Mouse (Mus musculus): ENCODE measurements around the gene Sema3g.
A peak's percentile ranks its signal among the peaks of the same experiment; 100 is the strongest.

Sema3g gene

GRCm38 (mm10) chr14:31217666-31218065, at the start of gene Sema3g:
Gene Sema3g (plus strand): TSS chr14:31217860.
- peak; percentile 78 for DNase-seq

GRCm38 (mm10) chr14:31168425-31168824, 49.2 kb upstream of the Sema3g start, which contains the start of gene Stab1:
Gene Stab1 (minus strand): TSS chr14:31168641.
- DNase-seq: no peak

- DNase-seq: no peak
Measured at GRCm38 (mm10) chr14:31169508-31169907, 48.2 kb upstream of the Sema3g start.

GRCm38 (mm10) chr14:31170963-31171362, 46.7 kb upstream of the Sema3g start:
- no peak for DNase-seq

GRCm38 (mm10) chr14:31171386-31171785, 46.3 kb upstream of the Sema3g start:
- peak; percentile 61 for DNase-seq

- no peak for DNase-seq
Measured at GRCm38 (mm10) chr14:31171821-31172220, 45.8 kb upstream of the Sema3g start.

GRCm38 (mm10) chr14:31172781-31173455, 44.7 kb upstream of the Sema3g start:
- no peak for DNase-seq

GRCm38 (mm10) chr14:31173537-31173936, 44.1 kb upstream of the Sema3g start:
- DNase-seq: no peak

GRCm38 (mm10) chr14:31177287-31177686, 40.4 kb upstream of the Sema3g start:
- DNase-seq: no peak

- no peak for DNase-seq
Measured at GRCm38 (mm10) chr14:31177715-31178114, 39.9 kb upstream of the Sema3g start.

GRCm38 (mm10) chr14:31179677-31180365, 37.8 kb upstream of the Sema3g start:
- DNase-seq: no peak

- no peak for DNase-seq
Measured at GRCm38 (mm10) chr14:31181512-31181911, 36.1 kb upstream of the Sema3g start.

GRCm38 (mm10) chr14:31182786-31183290, 34.8 kb upstream of the Sema3g start:
- no peak for DNase-seq

- DNase-seq: no peak
Measured at GRCm38 (mm10) chr14:31183541-31183940, 34.1 kb upstream of the Sema3g start.

- no peak for DNase-seq
Measured at GRCm38 (mm10) chr14:31184195-31184594, 33.5 kb upstream of the Sema3g start.

- no peak for DNase-seq
Measured at GRCm38 (mm10) chr14:31186656-31187055, 31.0 kb upstream of the Sema3g start.

GRCm38 (mm10) chr14:31188771-31189181, 28.9 kb upstream of the Sema3g start:
- no peak for DNase-seq

GRCm38 (mm10) chr14:31189348-31189747, 28.3 kb upstream of the Sema3g start:
- DNase-seq: no peak

GRCm38 (mm10) chr14:31191936-31192335, 25.7 kb upstream of the Sema3g start:
- no peak for DNase-seq

- DNase-seq: no peak
Measured at GRCm38 (mm10) chr14:31193791-31194190, 23.9 kb upstream of the Sema3g start.

- DNase-seq: no peak
Measured at GRCm38 (mm10) chr14:31194441-31194840, 23.2 kb upstream of the Sema3g start.

GRCm38 (mm10) chr14:31194891-31195513, 22.7 kb upstream of the Sema3g start:
- DNase-seq: peak; percentile 60

GRCm38 (mm10) chr14:31195521-31195920, 22.1 kb upstream of the Sema3g start:
- DNase-seq: no peak

- DNase-seq: peak; percentile 55
Measured at GRCm38 (mm10) chr14:31195968-31196367, 21.7 kb upstream of the Sema3g start.
